Mouse (Mus musculus) lung, postnatal 0 days (tissue): ENCODE results near the gene Rps6ka1.

Source experiments
- CTCF ChIP-seq: IDR thresholded peaks from 2 replicates; pipeline ENCODE4 v1.5.1; 2016; ENCODE audit warnings: antibody characterized with exemption, mild to moderate bottlenecking
- EP300 ChIP-seq: IDR thresholded peaks from 2 replicates; pipeline ENCODE4 v1.6.1; 2016; ENCODE audit warnings: antibody characterized with exemption, mild to moderate bottlenecking, control low read depth

GRCm38 (mm10) chr4:133820806-133821560, 66.6 kb downstream of the Rps6ka1 start:
- TF ChIP-seq CTCF (no peak), EP300 (no peak)
